Mouse (Mus musculus): ENCODE results near the gene Tsen34. TPM values are rescaled to one million over a fixed set of nuclear protein-coding genes. Genes with fewer than 3 reads are reported as not detected.
"Not testable (repeated sequence)": the region's sequence is repeated elsewhere in the genome, so short reads cannot be mapped to it uniquely, and the experiment has no call there.

The Tsen34 gene
- polyA plus RNA-seq, 1 experiment from 2014 or later: 67.5 TPM

- DNase-seq (ENCODE audit: low spot score): no peak
Observed at GRCm38 (mm10) chr7:3715249-3715648, 22.6 kb downstream of the Tsen34 start.

DNA sequence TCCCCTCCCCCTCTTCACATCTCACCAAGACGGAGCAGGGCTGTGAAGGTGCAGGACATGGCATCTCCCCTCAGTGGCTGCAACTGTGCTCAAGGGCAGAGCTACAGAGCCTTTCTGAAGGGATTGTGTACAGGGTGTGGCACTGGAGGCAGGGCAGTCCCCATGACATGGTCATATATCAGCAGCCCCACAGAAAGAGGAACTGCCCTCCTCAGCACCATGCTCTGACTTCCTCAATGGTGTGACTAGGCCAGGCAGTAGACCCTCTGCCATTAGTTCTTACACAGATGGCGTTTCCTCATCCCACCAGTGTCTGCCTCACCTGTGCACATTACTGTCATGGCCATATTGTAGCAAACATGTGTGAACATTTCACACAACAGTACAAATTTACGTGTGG lies 27.6 kb downstream of the Tsen34 start, which contains the start of gene Pirb:
Pirb (minus strand) TSS at position 124 of the 400 bp plus-strand sequence.
- not testable (repeated sequence) for DNase-seq (ENCODE audit: low spot score)

DNA sequence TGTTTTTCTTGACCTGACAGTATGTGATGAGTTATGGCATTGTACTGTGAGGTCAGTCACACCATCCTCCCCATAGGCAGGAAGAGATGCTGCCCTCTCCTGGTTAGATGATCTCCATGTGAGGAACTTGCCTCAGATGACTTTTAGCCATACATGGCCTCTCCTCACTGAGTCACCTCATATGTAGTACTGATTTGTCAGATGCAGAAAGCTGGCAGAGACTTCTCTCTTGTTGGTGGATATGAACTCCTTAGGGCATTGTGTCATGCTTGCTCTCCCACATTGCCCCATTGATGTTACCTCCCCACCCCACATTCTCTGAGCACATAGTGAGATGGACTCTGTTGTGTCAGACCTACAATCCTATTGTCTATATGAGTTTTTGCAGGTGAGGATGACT lies 32.8 kb downstream of the Tsen34 start:
- not testable (repeated sequence) for DNase-seq (ENCODE audit: low spot score)

GRCm38 (mm10) chr7:3732675-3733074 lies 40.0 kb downstream of the Tsen34 start:
- not testable (repeated sequence) for DNase-seq (ENCODE audit: low spot score)

Small RNA genes lying within 50 kb of the gene (microRNA-seq; reads per million reads assigned to microRNA genes)
- gene Mir3572 (ENCODE audit: borderline number of aligned reads): 6.7 reads per million, percentile 11 among the genes with 10 or more reads in this experiment

Other genes with a start within 250 kb of the Tsen34 start
- 0.21 and 0.39 TPM in 2 replicates for gene Tarm1, start 190.2 kb upstream of the Tsen34 start, polyA plus RNA-seq (2015; fragmentation: Nextera tagmentation; extraction: Ambion mirVana)
- 0.09 TPM in 1 of 2 replicates, not detected in the other for gene Oscar, start 76.7 kb upstream of the Tsen34 start, polyA plus RNA-seq (2015; fragmentation: Nextera tagmentation; extraction: Ambion mirVana)
- 523 and 568 TPM in 2 replicates for gene Ndufa3, start 75.5 kb upstream of the Tsen34 start, polyA plus RNA-seq (2015; fragmentation: Nextera tagmentation; extraction: Ambion mirVana)
- 20.8 and 28.9 TPM in 2 replicates for gene Tfpt, start 62.9 kb upstream of the Tsen34 start, polyA plus RNA-seq (2015; fragmentation: Nextera tagmentation; extraction: Ambion mirVana)
- gene Prpf31, start 62.9 kb upstream of the Tsen34 start, polyA plus RNA-seq (2015; fragmentation: Nextera tagmentation; extraction: Ambion mirVana): 88.2 and 93.1 TPM in 2 replicates
- 42.6 and 44.5 TPM in 2 replicates for gene Cnot3, start 47.6 kb upstream of the Tsen34 start, polyA plus RNA-seq (2015; fragmentation: Nextera tagmentation; extraction: Ambion mirVana)
- 20.7 and 22.9 TPM in 2 replicates for gene Leng1, start 27.0 kb upstream of the Tsen34 start, polyA plus RNA-seq (2015; fragmentation: Nextera tagmentation; extraction: Ambion mirVana)
- 12.5 TPM in 2 replicates for gene Tmc4, start 15.3 kb upstream of the Tsen34 start, polyA plus RNA-seq (2015; fragmentation: Nextera tagmentation; extraction: Ambion mirVana)
- 36.0 and 40.1 TPM in 2 replicates for gene Mboat7, start 660 bp downstream of the Tsen34 start, polyA plus RNA-seq (2015; fragmentation: Nextera tagmentation; extraction: Ambion mirVana)
- gene Rps9, start 11.1 kb downstream of the Tsen34 start, polyA plus RNA-seq (2015; fragmentation: Nextera tagmentation; extraction: Ambion mirVana): 2,079 and 2,116 TPM in 2 replicates
- 2.5 TPM in 2 replicates for gene Pirb, start 27.5 kb downstream of the Tsen34 start, polyA plus RNA-seq (2015; fragmentation: Nextera tagmentation; extraction: Ambion mirVana)
- 0.06 TPM in 1 of 2 replicates, not detected in the other for gene Gm15448, start 132.8 kb downstream of the Tsen34 start, polyA plus RNA-seq (2015; fragmentation: Nextera tagmentation; extraction: Ambion mirVana)
- gene Pira2, start 152.2 kb downstream of the Tsen34 start, polyA plus RNA-seq (2015; fragmentation: Nextera tagmentation; extraction: Ambion mirVana): 0.45 and 0.51 TPM in 2 replicates
- gene Gm14548, start 205.3 kb downstream of the Tsen34 start, polyA plus RNA-seq (2015; fragmentation: Nextera tagmentation; extraction: Ambion mirVana): 0.22 and 0.49 TPM in 2 replicates
- gene Lilra6, start 222.6 kb downstream of the Tsen34 start, polyA plus RNA-seq (2015; fragmentation: Nextera tagmentation; extraction: Ambion mirVana): 0.20 and 0.21 TPM in 2 replicates

All from thymus, postnatal 0 days (tissue).